Mouse (Mus musculus): ENCODE measurements around the gene Gpr85. TPM values are rescaled to one million over a fixed set of nuclear protein-coding genes. Genes with fewer than 3 reads are reported as not detected.

Gene Gpr85
- polyA plus RNA-seq, 1 experiment: 1.0 TPM

DNA sequence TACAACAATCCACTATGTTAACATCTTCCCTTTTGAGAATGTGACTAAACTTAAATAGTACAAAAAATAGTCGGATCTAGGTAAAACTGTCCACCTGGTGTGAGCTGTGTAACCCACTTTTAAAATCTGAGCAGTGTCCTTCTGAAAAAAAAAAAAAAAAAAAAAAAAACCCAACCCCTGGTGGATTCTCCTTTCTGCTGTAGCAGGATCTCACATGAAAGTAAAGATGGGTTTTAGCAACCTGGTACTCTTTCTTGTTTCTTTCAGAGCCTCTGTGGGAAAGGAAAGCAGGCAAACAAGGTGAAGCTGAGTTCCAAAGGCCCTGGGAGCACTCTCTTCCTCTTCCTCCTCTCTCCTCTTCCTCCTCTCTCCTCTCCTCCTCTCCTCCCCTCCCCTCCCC, 10.9 kb downstream of the Gpr85 start:
- H3K9me3 ChIP-seq (replicated peaks; ENCODE audit: control insufficient read depth, insufficient read depth, low read length, poor library complexity, severe bottlenecking): no peaks in the 10 kb centered on the region

DNA sequence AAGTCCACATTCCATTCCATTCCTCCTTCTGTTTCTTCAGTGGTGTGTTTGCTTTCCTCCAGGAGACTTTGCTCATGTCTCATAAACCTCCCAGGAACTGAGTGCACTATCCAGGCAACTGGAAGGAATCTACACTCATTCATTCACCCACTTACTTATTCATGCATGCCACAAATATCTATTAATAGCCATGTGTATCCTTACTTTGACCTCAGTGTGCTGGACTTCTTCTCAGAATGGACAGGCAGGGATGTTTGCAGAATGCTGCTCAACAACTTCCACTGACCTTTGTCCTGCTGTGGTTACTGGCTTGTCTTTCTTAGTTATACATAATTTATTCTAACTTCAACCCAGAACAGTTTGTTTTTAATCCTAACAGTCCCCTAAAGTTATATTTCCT, 23.1 kb downstream of the Gpr85 start:
- no peaks in the 10 kb centered on the region for H3K4me1 ChIP-seq (ENCODE audit: control insufficient read depth, insufficient read depth, low read length)
- H3K27me3 ChIP-seq (ENCODE audit: control insufficient read depth, insufficient read depth, low read length, poor library complexity, severe bottlenecking): no peaks in the 10 kb centered on the region
- no peak overlapping the region for H3K27ac ChIP-seq (ENCODE audit: insufficient read depth, low read length)
- H3K9me3 ChIP-seq (replicated peaks; ENCODE audit: control insufficient read depth, insufficient read depth, low read length, poor library complexity, severe bottlenecking): no peaks in the 10 kb centered on the region
- no peak overlapping the region for H3K9ac ChIP-seq (ENCODE audit: low read depth, poor library complexity, severe bottlenecking)
- no peak overlapping the region for H3K4me3 ChIP-seq (ENCODE audit: low read depth, low read length)
- no peak for TF ChIP-seq CTCF (IDR thresholded peaks at IDR 0.05; ENCODE audit: low read depth, low read length)
- no peak for TF ChIP-seq EP300 (IDR thresholded peaks at IDR 0.05; ENCODE audit: insufficient read depth, low read depth, low read length)
- TF ChIP-seq POLR2A (IDR thresholded peaks at IDR 0.05; ENCODE audit: insufficient read depth, low read length): no peak
- H3K36me3 ChIP-seq (ENCODE audit: control insufficient read depth, insufficient read depth, low read length, poor library complexity, severe bottlenecking): no peaks in the 10 kb centered on the region

More for the DNA sequence above, 10.9 kb downstream of the Gpr85 start:
- TF ChIP-seq POLR2A (IDR thresholded peaks at IDR 0.05; ENCODE audit: insufficient read depth, low read length) (no peak), CTCF (IDR thresholded peaks at IDR 0.05; ENCODE audit: low read depth, low read length) (no peak), EP300 (IDR thresholded peaks at IDR 0.05; ENCODE audit: insufficient read depth, low read depth, low read length) (no peak)
- H3K36me3 ChIP-seq (ENCODE audit: control insufficient read depth, insufficient read depth, low read length, poor library complexity, severe bottlenecking): no peaks in the 10 kb centered on the region
- H3K4me3 ChIP-seq (ENCODE audit: low read depth, low read length): no peak overlapping the region
- H3K9ac ChIP-seq (ENCODE audit: low read depth, poor library complexity, severe bottlenecking): no peak overlapping the region
- H3K27me3 ChIP-seq (ENCODE audit: control insufficient read depth, insufficient read depth, low read length, poor library complexity, severe bottlenecking): no peaks in the 10 kb centered on the region
- no peak overlapping the region for H3K27ac ChIP-seq (ENCODE audit: insufficient read depth, low read length)
- peaks cover 1% of the 10 kb centered on the region for H3K4me1 ChIP-seq (ENCODE audit: control insufficient read depth, insufficient read depth, low read length)

DNA sequence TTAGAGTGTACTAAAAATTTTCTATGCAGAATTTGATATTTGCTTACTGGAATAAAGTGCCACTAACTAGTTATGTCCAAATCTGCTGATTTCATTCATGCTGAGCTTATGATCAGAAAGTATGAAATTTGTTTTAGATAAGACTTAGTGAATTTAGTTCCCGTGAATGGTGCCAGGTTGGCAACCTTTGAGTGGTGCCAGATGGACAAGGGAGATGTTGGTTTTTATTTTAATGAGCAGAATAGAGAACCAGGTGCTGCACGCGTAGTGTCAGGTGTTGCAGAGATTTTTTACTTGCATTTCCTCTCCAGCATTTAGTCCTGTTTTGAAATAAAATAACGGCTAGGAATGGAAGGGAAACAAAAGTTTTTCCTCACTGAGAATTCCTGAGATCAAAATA, 27.6 kb downstream of the Gpr85 start:
- H3K27me3 ChIP-seq (ENCODE audit: control insufficient read depth, insufficient read depth, low read length, poor library complexity, severe bottlenecking): no peaks in the 10 kb centered on the region
- no peaks in the 10 kb centered on the region for H3K36me3 ChIP-seq (ENCODE audit: control insufficient read depth, insufficient read depth, low read length, poor library complexity, severe bottlenecking)
- no peak for TF ChIP-seq EP300 (IDR thresholded peaks at IDR 0.05; ENCODE audit: insufficient read depth, low read depth, low read length)
- TF ChIP-seq POLR2A (IDR thresholded peaks at IDR 0.05; ENCODE audit: insufficient read depth, low read length): no peak
- TF ChIP-seq CTCF (IDR thresholded peaks at IDR 0.05; ENCODE audit: low read depth, low read length): no peak
- no peaks in the 10 kb centered on the region for H3K4me1 ChIP-seq (ENCODE audit: control insufficient read depth, insufficient read depth, low read length)
- H3K27ac ChIP-seq (ENCODE audit: insufficient read depth, low read length): no peak overlapping the region
- H3K4me3 ChIP-seq (ENCODE audit: low read depth, low read length): no peak overlapping the region
- H3K9me3 ChIP-seq (replicated peaks; ENCODE audit: control insufficient read depth, insufficient read depth, low read length, poor library complexity, severe bottlenecking): no peaks in the 10 kb centered on the region
- H3K9ac ChIP-seq (ENCODE audit: low read depth, poor library complexity, severe bottlenecking): no peak overlapping the region

DNA sequence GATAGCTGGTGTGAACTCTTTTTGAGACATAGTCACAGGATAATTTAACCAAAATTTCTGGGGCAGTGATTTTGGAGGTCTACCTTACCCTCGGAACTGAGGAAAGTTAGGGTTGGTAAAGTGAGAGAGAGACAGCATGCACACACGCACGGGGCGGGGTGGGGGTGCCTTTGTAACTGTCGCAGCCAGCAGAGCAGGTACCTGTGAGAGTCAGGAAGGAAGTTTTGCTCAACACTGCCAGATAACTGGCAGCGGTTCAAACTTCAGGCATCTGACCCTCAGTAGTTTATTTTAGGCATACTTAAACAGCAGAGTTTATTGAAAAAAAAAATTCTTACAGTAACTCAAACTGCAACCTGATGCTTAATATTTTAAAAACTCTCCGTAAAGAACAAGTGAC, 39.7 kb downstream of the Gpr85 start:
- H3K9me3 ChIP-seq (replicated peaks; ENCODE audit: control insufficient read depth, insufficient read depth, low read length, poor library complexity, severe bottlenecking): no peaks in the 10 kb centered on the region

DNA sequence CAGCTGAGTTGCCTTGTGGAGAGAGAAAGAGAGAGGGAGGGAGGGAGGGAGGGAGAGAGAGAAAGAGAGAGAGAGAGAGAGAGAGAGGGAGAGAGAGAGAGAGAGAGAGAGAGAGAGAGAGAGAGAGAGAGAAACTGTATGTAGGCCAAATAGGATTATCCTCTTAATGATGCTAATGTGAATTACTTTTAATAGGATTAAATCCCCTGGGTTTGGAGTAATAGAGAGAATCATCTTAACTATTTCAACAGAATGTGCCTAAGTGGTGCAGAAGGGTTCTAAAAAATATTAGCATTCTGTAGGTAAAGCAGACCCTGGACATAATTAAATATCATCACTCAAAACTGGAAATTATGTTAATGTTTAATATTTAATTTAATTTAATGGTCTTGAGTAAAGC, 42.4 kb downstream of the Gpr85 start:
- H3K36me3 ChIP-seq (ENCODE audit: control insufficient read depth, insufficient read depth, low read length, poor library complexity, severe bottlenecking): no peaks in the 10 kb centered on the region
- H3K27me3 ChIP-seq (ENCODE audit: control insufficient read depth, insufficient read depth, low read length, poor library complexity, severe bottlenecking): no peaks in the 10 kb centered on the region
- no peak overlapping the region for H3K4me3 ChIP-seq (ENCODE audit: low read depth, low read length)
- no peaks in the 10 kb centered on the region for H3K9me3 ChIP-seq (replicated peaks; ENCODE audit: control insufficient read depth, insufficient read depth, low read length, poor library complexity, severe bottlenecking)
- H3K4me1 ChIP-seq (ENCODE audit: control insufficient read depth, insufficient read depth, low read length): no peaks in the 10 kb centered on the region
- no peak overlapping the region for H3K27ac ChIP-seq (ENCODE audit: insufficient read depth, low read length)
- H3K9ac ChIP-seq (ENCODE audit: low read depth, poor library complexity, severe bottlenecking): no peak overlapping the region
- TF ChIP-seq CTCF (IDR thresholded peaks at IDR 0.05; ENCODE audit: low read depth, low read length) (no peak), POLR2A (IDR thresholded peaks at IDR 0.05; ENCODE audit: insufficient read depth, low read length) (no peak), EP300 (IDR thresholded peaks at IDR 0.05; ENCODE audit: insufficient read depth, low read depth, low read length) (no peak)

More for the DNA sequence above, 39.7 kb downstream of the Gpr85 start:
- H3K4me3 ChIP-seq (ENCODE audit: low read depth, low read length): no peak overlapping the region
- no peak overlapping the region for H3K27ac ChIP-seq (ENCODE audit: insufficient read depth, low read length)
- TF ChIP-seq POLR2A (IDR thresholded peaks at IDR 0.05; ENCODE audit: insufficient read depth, low read length): no peak
- no peak for TF ChIP-seq CTCF (IDR thresholded peaks at IDR 0.05; ENCODE audit: low read depth, low read length)
- no peak for TF ChIP-seq EP300 (IDR thresholded peaks at IDR 0.05; ENCODE audit: insufficient read depth, low read depth, low read length)
- H3K27me3 ChIP-seq (ENCODE audit: control insufficient read depth, insufficient read depth, low read length, poor library complexity, severe bottlenecking): no peaks in the 10 kb centered on the region
- H3K4me1 ChIP-seq (ENCODE audit: control insufficient read depth, insufficient read depth, low read length): no peaks in the 10 kb centered on the region
- no peaks in the 10 kb centered on the region for H3K36me3 ChIP-seq (ENCODE audit: control insufficient read depth, insufficient read depth, low read length, poor library complexity, severe bottlenecking)
- no peak overlapping the region for H3K9ac ChIP-seq (ENCODE audit: low read depth, poor library complexity, severe bottlenecking)

Other genes starting within 250 kb of the Gpr85 start
- gene Tmem168, start 231.8 kb downstream of the Gpr85 start, polyA plus RNA-seq (2011; ENCODE audit: insufficient read depth, insufficient read length, low read depth, missing spikeins): 28.3 and 29.9 TPM in 2 replicates
- gene Bmt2, start 162.0 kb downstream of the Gpr85 start, polyA plus RNA-seq (2011; ENCODE audit: insufficient read depth, insufficient read length, low read depth, missing spikeins): 18.4 and 21.0 TPM in 2 replicates
- 69.3 and 75.8 TPM in 2 replicates for gene 2610001J05Rik, start 31.6 kb upstream of the Gpr85 start, polyA plus RNA-seq (2011; ENCODE audit: insufficient read depth, insufficient read length, low read depth, missing spikeins)